Mouse (Mus musculus) forebrain, embryonic 10.5 days (tissue): ENCODE results near the gene Usp40. TPM values are rescaled to one million over a fixed set of nuclear protein-coding genes. Genes with fewer than 3 reads are reported as not detected.
A peak's percentile ranks its signal among the peaks of the same experiment; 100 is the strongest.

Experiments used
- DNase-seq: peaks from one replicate; pipeline ENCODE4 v3.0.0-alpha.2; 2017; ENCODE audit warnings: low spot score; ENCODE audit errors: extremely low spot score
- H3K27ac ChIP-seq: fragments of 300-500 bp; sonication (generic); 2 replicates; pipeline ENCODE4 v1.5.1; 2016; ENCODE audit warnings: mild to moderate bottlenecking
- H3K27me3 ChIP-seq: fragments of 300-500 bp; sonication (generic); 2 replicates; pipeline ENCODE4 v1.6.1; 2016; ENCODE audit warnings: mild to moderate bottlenecking; ENCODE audit not compliant: poor library complexity, severe bottlenecking
- H3K36me3 ChIP-seq: fragments of 300-500 bp; sonication (generic); replicated peaks from 2 replicates; pipeline ENCODE4 v1.6.1; 2016; ENCODE audit warnings: mild to moderate bottlenecking, moderate library complexity
- H3K4me1 ChIP-seq: fragments of 300-500 bp; sonication (generic); 2 replicates; pipeline ENCODE4 v1.6.1; 2016
- H3K4me3 ChIP-seq: fragments of 300-500 bp; sonication (generic); 2 replicates; pipeline ENCODE4 v1.5.1; 2016; ENCODE audit warnings: mild to moderate bottlenecking, moderate library complexity
- H3K9me3 ChIP-seq: fragments of 300-500 bp; sonication (generic); 2 replicates; pipeline ENCODE4 v1.6.1; 2016; ENCODE audit warnings: mild to moderate bottlenecking, moderate library complexity
- WGBS: fragments of 180-500 bp; shearing (Covaris S2); methylation state at CpG from one replicate; pipeline ENCODE4 v1.1.7; 2016; 5-methylcytosine and 5-hydroxymethylcytosine counted together
- polyA plus RNA-seq: library from polyadenylated mRNA; unstranded; fragments of >200 nt; fragmentation: Nextera tagmentation; extraction: Ambion mirVana; gene quantifications from 2 replicates; pipeline ENCODE4 v1.2.1, GENCODE M21; 2016

The Usp40 gene
- polyA plus RNA-seq, 1 experiment from 2014 or later: 36.9 TPM

DNA sequence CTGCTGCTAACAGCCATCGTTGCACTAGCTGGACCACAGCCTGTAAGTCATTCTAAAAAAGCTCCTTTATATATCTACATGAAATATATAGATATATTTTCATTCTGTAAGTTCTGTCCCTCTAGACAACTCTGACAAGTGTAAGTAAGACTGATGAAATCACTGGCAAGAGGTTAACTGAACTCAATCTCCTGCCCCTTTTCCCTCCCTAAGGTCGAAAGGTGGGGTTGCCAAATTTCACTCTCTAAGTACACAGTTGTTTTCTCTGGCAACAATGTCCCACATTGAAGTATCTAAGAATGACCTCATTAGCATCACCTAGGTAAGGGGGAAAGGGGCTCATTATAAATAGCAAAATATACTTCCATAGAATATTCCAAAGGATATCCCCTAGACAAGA, 15.6 kb downstream of the Usp40 start:
- H3K27ac ChIP-seq: no peak overlapping the region
- DNase-seq: no peak
- H3K4me1 ChIP-seq: no peaks in the 10 kb centered on the region
- no peak overlapping the region for H3K4me3 ChIP-seq
- WGBS: 96% methylated on average over 2 of the region's 2 CpGs
- peaks cover 97% of the 10 kb centered on the region for H3K36me3 ChIP-seq
- H3K27me3 ChIP-seq: no peaks in the 10 kb centered on the region
- H3K9me3 ChIP-seq: no peaks in the 10 kb centered on the region

GRCm38 (mm10) chr1:87982291-87982690, 26.1 kb downstream of the Usp40 start:
- WGBS: 90% methylated on average over 4 of the region's 4 CpGs
- Histone ChIP-seq H3K36me3 (peaks cover 96% of the 10 kb centered on the region), H3K27ac (no peak overlapping the region), H3K27me3 (no peaks in the 10 kb centered on the region), H3K4me1 (no peaks in the 10 kb centered on the region), H3K4me3 (no peak overlapping the region), H3K9me3 (no peaks in the 10 kb centered on the region)
- no peak for DNase-seq

DNA sequence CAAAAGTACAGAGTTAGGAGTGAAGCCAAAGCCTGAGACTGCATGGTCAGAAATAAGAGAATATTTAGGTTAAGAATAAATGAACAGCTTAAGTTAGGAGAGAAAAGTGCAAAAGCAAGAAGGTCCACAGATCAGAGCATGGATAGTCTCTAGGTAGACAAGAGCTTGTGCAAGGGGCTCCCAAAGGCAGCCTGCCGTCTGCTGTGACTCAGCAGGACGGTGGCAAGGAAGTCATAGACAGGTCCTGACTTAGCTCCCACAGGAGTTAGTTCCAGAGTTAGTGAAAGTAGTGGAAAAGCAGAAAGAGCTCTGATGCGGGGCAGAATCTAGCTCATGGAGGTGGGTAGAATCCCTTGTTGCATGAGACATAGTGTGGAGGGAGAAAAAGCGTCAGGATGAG, 38.0 kb downstream of the Usp40 start:
- Histone ChIP-seq H3K4me1 (peaks cover 13% of the 10 kb centered on the region), H3K4me3 (no peak overlapping the region), H3K9me3 (no peaks in the 10 kb centered on the region), H3K36me3 (peaks cover 63% of the 10 kb centered on the region), H3K27ac (no peak overlapping the region), H3K27me3 (no peaks in the 10 kb centered on the region)
- DNase-seq: no peak
- WGBS: 90% methylated on average over 4 of the region's 4 CpGs

DNA sequence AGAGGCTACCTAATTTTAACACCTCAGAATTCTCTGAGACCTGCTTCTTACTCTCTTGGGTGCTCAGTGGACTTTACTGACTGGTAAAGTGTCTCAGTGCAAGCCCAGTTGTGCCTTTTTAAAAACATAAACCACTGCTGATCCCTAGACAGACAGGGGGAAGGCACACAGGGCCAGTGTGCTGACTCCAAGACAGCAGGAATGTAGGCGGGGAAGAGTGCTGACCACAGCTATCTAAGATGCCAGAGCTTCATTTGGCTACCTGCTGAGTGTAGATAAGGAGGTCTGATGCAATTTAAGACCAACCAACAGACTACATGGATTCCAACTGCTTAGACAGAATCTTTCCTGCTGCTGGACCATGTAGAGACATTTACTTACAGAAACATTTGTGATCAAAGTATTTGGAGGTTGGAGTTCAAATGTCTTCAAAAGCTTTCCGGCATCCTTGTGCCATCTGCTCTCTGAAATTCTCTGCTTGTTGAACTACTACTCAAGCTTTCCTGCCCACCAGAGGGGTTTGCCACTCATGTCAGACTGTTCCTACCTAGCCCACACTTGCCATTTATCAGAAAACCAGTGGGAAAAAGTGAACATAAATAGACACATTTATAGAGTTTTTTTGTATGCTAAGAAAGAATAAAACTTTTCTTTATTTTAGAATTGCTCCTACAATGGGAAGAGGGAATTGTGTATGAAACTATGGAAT, 46.7 kb downstream of the Usp40 start:
- Histone ChIP-seq H3K27ac (peak overlapping the region; percentile 51; the same call in 1 of the 2 replicates), H3K27me3 (no peaks in the 10 kb centered on the region), H3K9me3 (no peaks in the 10 kb centered on the region), H3K36me3 (peaks cover 80% of the 10 kb centered on the region), H3K4me1 (peaks cover 4% of the 10 kb centered on the region; the same call in 1 of the 2 replicates), H3K4me3 (no peak overlapping the region)
- no peak for DNase-seq
- 89% methylated on average over 2 of the region's 2 CpGs for WGBS

DNA sequence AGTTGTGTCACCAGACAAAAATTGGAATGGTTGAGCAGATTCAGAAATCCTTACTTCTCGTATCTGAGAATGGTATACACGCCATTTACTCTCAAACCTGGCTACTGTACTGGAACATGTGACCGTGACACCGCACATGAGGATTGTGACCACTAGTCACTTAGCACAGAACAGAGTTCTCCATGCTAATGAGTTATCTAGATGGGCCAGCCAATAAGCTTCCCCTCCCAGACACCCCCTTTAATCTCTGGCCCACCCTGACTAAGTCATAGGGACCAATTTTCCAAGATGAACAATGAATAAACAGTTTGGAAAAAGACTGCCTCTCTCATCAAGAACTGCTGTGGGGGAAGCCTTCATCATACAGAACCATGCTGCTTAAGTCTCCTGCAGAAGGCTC, 47.6 kb downstream of the Usp40 start:
- WGBS: 91% methylated on average over 4 of the region's 4 CpGs
- DNase-seq: no peak
- H3K27ac ChIP-seq: peak overlapping the region; percentile 51; the same call in 1 of the 2 replicates
- peaks cover 80% of the 10 kb centered on the region for H3K36me3 ChIP-seq
- peaks cover 4% of the 10 kb centered on the region; the same call in 1 of the 2 replicates for H3K4me1 ChIP-seq
- H3K4me3 ChIP-seq: no peak overlapping the region
- no peaks in the 10 kb centered on the region for H3K9me3 ChIP-seq
- H3K27me3 ChIP-seq: no peaks in the 10 kb centered on the region

DNA sequence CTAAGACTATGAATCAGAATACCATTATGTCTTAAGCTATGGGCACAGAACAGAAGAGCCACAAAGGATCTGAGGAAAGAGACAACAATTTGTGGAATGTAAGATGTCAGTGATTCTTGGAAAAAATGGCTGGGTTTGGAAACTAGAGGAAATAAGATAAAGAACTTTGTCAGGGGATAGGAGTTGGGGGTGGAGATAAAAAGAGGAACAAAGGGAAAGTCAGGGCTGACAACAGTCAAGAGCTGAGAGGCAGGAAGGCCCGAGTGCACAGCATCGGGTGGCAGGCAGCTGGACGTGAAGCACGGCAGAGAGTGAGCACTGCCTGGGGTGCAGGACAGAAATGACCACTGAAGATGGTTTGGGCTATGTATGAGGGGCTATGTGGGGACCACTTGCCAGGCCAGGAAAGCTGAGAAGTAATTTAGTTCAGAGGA, 48.3 kb downstream of the Usp40 start:
- Histone ChIP-seq H3K36me3 (peaks cover 82% of the 10 kb centered on the region), H3K9me3 (no peaks in the 10 kb centered on the region), H3K27me3 (no peaks in the 10 kb centered on the region), H3K27ac (peak overlapping the region; percentile 54; the same call in 1 of the 2 replicates), H3K4me1 (peaks cover 4% of the 10 kb centered on the region; the same call in 1 of the 2 replicates), H3K4me3 (no peak overlapping the region)
- 61% methylated on average over 4 of the region's 4 CpGs for WGBS
- DNase-seq: no peak

GRCm38 (mm10) chr1:87959532-87959931, 48.8 kb downstream of the Usp40 start:
- no peak for DNase-seq
- H3K36me3 ChIP-seq: peaks cover 84% of the 10 kb centered on the region
- no peaks in the 10 kb centered on the region for H3K27me3 ChIP-seq
- no peak overlapping the region for H3K4me3 ChIP-seq
- H3K27ac ChIP-seq: no peak overlapping the region
- no peaks in the 10 kb centered on the region for H3K9me3 ChIP-seq
- WGBS: 89% methylated on average over 4 of the region's 4 CpGs
- H3K4me1 ChIP-seq: peaks cover 4% of the 10 kb centered on the region; the same call in 1 of the 2 replicates

GRCm38 (mm10) chr1:87958931-87959330, 49.4 kb downstream of the Usp40 start:
- Histone ChIP-seq H3K36me3 (peaks cover 84% of the 10 kb centered on the region), H3K27me3 (no peaks in the 10 kb centered on the region), H3K27ac (no peak overlapping the region), H3K9me3 (no peaks in the 10 kb centered on the region), H3K4me1 (peaks cover 4% of the 10 kb centered on the region; the same call in 1 of the 2 replicates), H3K4me3 (no peak overlapping the region)
- no peak for DNase-seq
- 100% methylated on average over 1 of the region's 1 CpGs for WGBS

DNA sequence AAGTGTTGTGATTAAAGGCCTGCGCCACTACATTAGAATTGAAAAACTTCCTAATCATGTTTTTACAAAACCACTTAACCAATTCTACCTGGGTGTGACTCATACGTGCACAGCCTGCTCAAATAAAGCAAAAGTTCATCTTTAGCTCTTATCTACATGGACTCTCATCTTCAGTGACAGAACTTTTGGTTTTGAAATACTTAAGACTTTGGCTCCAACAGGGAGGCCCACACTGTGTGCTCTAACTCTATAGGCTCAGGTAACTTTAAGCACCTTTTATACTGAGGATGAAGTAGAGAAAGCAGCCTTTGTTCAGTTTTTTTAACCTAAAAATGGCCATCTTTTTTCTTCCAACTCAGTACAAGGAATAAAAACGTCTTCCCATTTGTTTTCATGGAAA, 55.3 kb downstream of the Usp40 start:
- Histone ChIP-seq H3K4me3 (no peak overlapping the region), H3K27me3 (no peaks in the 10 kb centered on the region), H3K36me3 (peaks cover 97% of the 10 kb centered on the region), H3K4me1 (no peaks in the 10 kb centered on the region), H3K27ac (no peak overlapping the region), H3K9me3 (no peaks in the 10 kb centered on the region)
- no peak for DNase-seq
- 81% methylated on average over 3 of the region's 3 CpGs for WGBS

DNA sequence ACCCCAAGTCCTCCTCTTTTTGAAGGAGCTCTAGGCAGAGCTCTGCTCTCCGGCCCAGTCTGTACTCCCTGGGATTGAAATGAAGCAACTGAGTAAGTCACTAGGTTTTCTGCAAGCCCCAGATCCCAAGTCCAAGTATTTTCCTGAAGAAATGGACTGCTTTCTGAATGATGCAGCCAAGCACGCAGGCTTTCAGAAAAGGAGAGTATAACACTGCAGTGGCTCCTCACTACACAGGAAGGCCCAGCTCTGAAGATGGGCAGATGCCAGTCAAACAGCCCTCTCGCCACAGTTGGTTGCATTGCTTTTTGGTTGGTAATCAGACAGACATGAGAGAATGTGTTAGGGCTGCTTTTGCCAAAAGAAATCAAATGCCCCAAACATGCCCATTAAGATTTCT, 56.7 kb downstream of the Usp40 start:
- no peak for DNase-seq
- 94% methylated on average over 3 of the region's 3 CpGs for WGBS

DNA sequence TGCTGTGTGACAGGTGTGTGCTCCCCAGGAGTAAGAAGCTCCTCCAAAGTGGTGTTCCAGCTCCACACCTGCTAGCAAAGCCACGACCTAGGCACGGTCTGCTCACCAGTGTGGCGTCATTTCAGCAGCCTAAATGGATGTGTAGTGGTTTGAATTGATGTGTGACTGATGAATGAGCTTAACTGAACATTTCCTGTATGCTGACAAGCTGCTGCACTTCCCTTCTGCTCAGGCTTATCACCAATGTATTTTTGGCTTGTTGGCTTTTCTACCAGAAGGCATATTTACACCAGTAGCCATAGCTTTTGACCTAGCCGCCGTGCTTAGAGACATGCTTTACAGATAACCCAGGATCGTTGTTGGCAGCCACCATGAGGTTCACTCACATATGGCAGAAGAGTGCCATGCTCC, 60.7 kb downstream of the Usp40 start:
- no peaks in the 10 kb centered on the region for H3K27me3 ChIP-seq
- H3K4me3 ChIP-seq: no peak overlapping the region
- no peaks in the 10 kb centered on the region for H3K9me3 ChIP-seq
- no peak overlapping the region for H3K27ac ChIP-seq
- H3K36me3 ChIP-seq: peaks cover 98% of the 10 kb centered on the region
- 96% methylated on average over 6 of the region's 6 CpGs for WGBS
- DNase-seq: no peak
- no peaks in the 10 kb centered on the region for H3K4me1 ChIP-seq

More for the DNA sequence above, 56.7 kb downstream of the Usp40 start:
- Histone ChIP-seq H3K4me3 (no peak overlapping the region), H3K36me3 (peaks cover 98% of the 10 kb centered on the region), H3K4me1 (no peaks in the 10 kb centered on the region), H3K27ac (no peak overlapping the region), H3K27me3 (no peaks in the 10 kb centered on the region), H3K9me3 (no peaks in the 10 kb centered on the region)

- DNase-seq: no peak
- peaks cover 100% of the 10 kb centered on the region for H3K36me3 ChIP-seq
These were observed 66.6 kb downstream of the Usp40 start for GRCm38 (mm10) chr1:87941765-87942164.

GRCm38 (mm10) chr1:87936516-87936915, 71.8 kb downstream of the Usp40 start:
- Histone ChIP-seq H3K4me3 (no peak overlapping the region), H3K9me3 (no peaks in the 10 kb centered on the region), H3K27ac (no peak overlapping the region), H3K36me3 (peaks cover 98% of the 10 kb centered on the region), H3K27me3 (no peaks in the 10 kb centered on the region), H3K4me1 (no peaks in the 10 kb centered on the region)
- 56% methylated on average over 2 of the region's 2 CpGs for WGBS
- DNase-seq: no peak

More at GRCm38 (mm10) chr1:87941765-87942164, 66.6 kb downstream of the Usp40 start:
- no peak overlapping the region for H3K4me3 ChIP-seq
- H3K27ac ChIP-seq: no peak overlapping the region
- no peaks in the 10 kb centered on the region for H3K27me3 ChIP-seq
- H3K9me3 ChIP-seq: no peaks in the 10 kb centered on the region
- 95% methylated on average over 1 of the region's 1 CpGs for WGBS
- no peaks in the 10 kb centered on the region for H3K4me1 ChIP-seq
